Mouse (Mus musculus): Measurements from ENCODE around the gene Bod1l.

- TF ChIP-seq EP300 (IDR thresholded peaks at IDR 0.05; ENCODE audit: low read depth) (no peak), CTCF (IDR thresholded peaks at IDR 0.05; ENCODE audit: low read depth) (no peak)
Measured at GRCm38 (mm10) chr5:41844820-41845557, 874 bp upstream of the Bod1l start.
